Mouse (Mus musculus) ovary, adult 2 months (tissue): ENCODE data around the gene Nup133. TPM values are rescaled to one million over a fixed set of nuclear protein-coding genes. Genes with fewer than 3 reads are reported as not detected.

Source experiments
- polyA plus RNA-seq: library from polyadenylated mRNA; depleted of rRNA; stranded (reverse); fragments of >200 nt; gene quantifications from 2 replicates; pipeline ENCODE4 v1.2.3, GENCODE M21; 2012; rRNA removed

Nup133 gene
- polyA plus RNA-seq, result 7.8 and 10.6 TPM in 2 replicates

GRCm38 (mm10) chr8:123948942-123949685 lies at the start of gene Nup133:
Gene Nup133 (minus strand): TSS chr8:123949265.

GRCm38 (mm10) chr8:123982826-123983400 lies 33.8 kb upstream of the Nup133 start, which contains the start of gene Abcb10:
Gene Abcb10 (minus strand): TSS chr8:123983122.

GRCm38 (mm10) chr8:123894502-123895097 lies 54.5 kb downstream of the Nup133 start, which contains the start of gene Acta1:
Gene Acta1 (minus strand): TSS chr8:123894751.

GRCm38 (mm10) chr8:123859648-123860259 lies 89.3 kb downstream of the Nup133 start, which contains the start of gene Ccsap:
Gene Ccsap (minus strand): TSS chr8:123860209.

Other genes starting within 250 kb of the Nup133 start
- 16.6 and 21.1 TPM in 2 replicates for gene Rab4a, start 143.3 kb downstream of the Nup133 start, polyA plus RNA-seq
- gene Ccsap, start 89.1 kb downstream of the Nup133 start, polyA plus RNA-seq, result 2.2 and 3.9 TPM in 2 replicates
- 21.4 and 23.9 TPM in 2 replicates for gene Acta1, start 54.5 kb downstream of the Nup133 start, polyA plus RNA-seq
- gene Abcb10, start 33.9 kb upstream of the Nup133 start, polyA plus RNA-seq, result 11.5 and 16.4 TPM in 2 replicates
- gene Taf5l, start 72.1 kb upstream of the Nup133 start, polyA plus RNA-seq, result 45.6 and 49.0 TPM in 2 replicates
- 5.8 and 6.7 TPM in 2 replicates for gene Urb2, start 72.2 kb upstream of the Nup133 start, polyA plus RNA-seq